Mouse (Mus musculus): ENCODE measurements around the gene Fam189b. TPM values are rescaled to one million over a fixed set of nuclear protein-coding genes. Genes with fewer than 3 reads are reported as not detected.

Fam189b gene
- total and polyA plus RNA-seq, 3 experiments, result 1.1 to 8.4 (median 2.2) TPM

DNA sequence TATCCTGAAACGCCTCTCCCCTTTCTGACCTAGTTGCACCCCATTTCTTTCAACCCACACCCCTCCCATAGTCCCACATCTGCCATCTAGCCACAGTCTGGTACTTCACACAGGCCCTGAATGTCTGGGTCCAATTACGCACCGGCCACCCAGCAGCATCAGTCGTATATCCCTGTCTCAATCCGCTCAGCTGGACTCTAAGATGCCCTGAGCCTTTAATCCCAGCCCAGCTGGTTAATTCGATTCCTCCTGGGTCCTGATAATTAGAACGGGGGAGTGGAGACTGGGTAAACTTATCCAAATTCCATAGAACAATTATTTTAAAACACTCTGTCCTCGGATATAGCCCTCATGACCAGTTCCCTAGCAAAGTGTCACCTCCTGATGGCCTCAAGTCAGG, 37.4 kb upstream of the Fam189b start:
- peaks cover 0 to 33% of the 10 kb centered on the region in 2 experiments for H3K36me3 ChIP-seq (replicated peaks in 1 of 2; ENCODE audit: control insufficient read depth in 1 of 2, insufficient read depth in 1 of 2, low read length in 1 of 2)
- in situ Hi-C loops (cut with MboI; ENCODE audit: low pct_ligation_motif_present, low pct_unique_long_range_greater_than_20kb, low sequenced_read_pairs), result no loop called here

DNA sequence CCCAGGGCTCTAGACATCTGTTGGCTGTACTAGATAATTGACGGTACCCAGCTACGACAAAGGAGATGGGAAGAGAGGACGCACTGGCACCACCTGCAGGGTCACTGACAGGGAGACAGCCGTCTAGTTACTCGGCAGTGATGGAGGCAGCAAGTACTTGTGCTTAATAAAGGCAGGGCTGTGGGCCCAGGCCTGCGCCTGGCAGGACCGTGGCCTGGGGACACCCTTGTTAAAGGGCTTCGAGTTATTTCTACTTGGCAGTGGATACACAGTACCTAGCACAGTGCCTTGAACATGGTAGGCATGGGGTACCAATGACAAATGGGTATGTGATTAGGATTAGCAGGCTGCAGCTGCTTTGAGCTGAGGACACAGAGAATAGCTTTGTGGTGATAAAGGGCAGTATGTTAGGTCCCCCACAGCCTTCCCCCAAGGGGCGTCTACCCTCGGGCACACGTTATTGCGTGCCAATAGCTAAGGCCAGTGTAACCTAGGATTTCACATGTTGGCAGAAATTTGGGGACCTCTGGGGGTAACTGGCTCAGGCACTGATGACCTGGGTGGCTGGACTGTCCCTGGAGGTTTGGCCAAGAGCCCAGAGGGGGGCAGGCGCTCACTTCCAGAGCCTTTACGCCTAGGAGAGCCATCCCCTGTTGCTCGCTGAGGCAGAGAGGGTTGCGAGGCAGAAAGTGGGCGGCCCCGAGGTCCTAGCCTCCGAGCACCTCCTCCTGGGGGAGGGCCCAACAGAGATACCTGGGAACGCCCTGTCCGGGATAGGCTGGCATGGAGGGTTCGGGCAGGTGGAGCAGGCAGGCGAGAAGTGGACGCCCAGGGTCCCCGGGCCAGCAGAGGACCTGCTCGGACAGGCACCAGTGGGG, 35.6 kb upstream of the Fam189b start:
- Histone ChIP-seq H3K36me3 (replicated peaks in 1 of 2; ENCODE audit: control insufficient read depth in 1 of 2, insufficient read depth in 1 of 2, low read length in 1 of 2) (peaks cover 0 to 46% of the 10 kb centered on the region in 2 experiments), H3K79me2 (replicated peaks; ENCODE audit: control insufficient read depth, extremely low read depth, insufficient read depth, poor library complexity, severe bottlenecking) (no peaks in the 10 kb centered on the region), H3K27ac (ENCODE audit: insufficient read depth, low read depth) (no peak overlapping the region), H3K4me2 (ENCODE audit: insufficient read depth, low read depth, poor library complexity, severe bottlenecking) (no peak overlapping the region), H3K4me1 (ENCODE audit: control insufficient read depth in 1 of 2, insufficient read depth in 2 of 2) (no peaks in the 10 kb centered on the region), H3K9ac (ENCODE audit: insufficient read depth, low read depth) (no peak overlapping the region), H3K4me3 (replicated peaks in 1 of 3; ENCODE audit: low read depth in 2 of 3, low read length in 2 of 3, poor library complexity in 1 of 3) (no peak overlapping the region), H3K9me3 (replicated peaks; ENCODE audit: low read length) (no peaks in the 10 kb centered on the region), H3K27me3 (replicated peaks) (no peaks in the 10 kb centered on the region)
- DNase-seq (ENCODE audit: extremely low read depth), result no peak
- TF ChIP-seq POLR2A (IDR thresholded peaks at IDR 0.05; ENCODE audit: low read depth, low read length) (no peak), GABPA (IDR thresholded peaks at IDR 0.05; ENCODE audit: insufficient replicate concordance, low read depth, low read length) (no peak), SIN3A (IDR thresholded peaks at IDR 0.05; ENCODE audit: low read length) (no peak), CTCF (conservative IDR thresholded peaks at IDR 0.05 in 1 of 2, IDR thresholded peaks at IDR 0.05 in 1 of 2; ENCODE audit: low read depth in 2 of 2, low read length in 2 of 2) (no peak)
- in situ Hi-C loops (cut with MboI; ENCODE audit: low pct_ligation_motif_present, low pct_unique_long_range_greater_than_20kb, low sequenced_read_pairs) (no loop called here), dilution Hi-C loops (cut with MboI; ENCODE audit: extremely low pct_ligation_motif_present, extremely low pct_unique_long_range_greater_than_20kb, low sequenced_read_pairs) (no loop called here)

More for the DNA sequence above, 37.4 kb upstream of the Fam189b start:
- TF ChIP-seq HCFC1 (IDR thresholded peaks at IDR 0.05; ENCODE audit: low read depth, low read length) (no peak), KAT2A (IDR thresholded peaks at IDR 0.05; ENCODE audit: insufficient replicate concordance, low read length) (no peak), MEF2A (IDR thresholded peaks at IDR 0.05; ENCODE audit: borderline replicate concordance, low read depth, low read length) (no peak), MAFK (IDR thresholded peaks at IDR 0.05; ENCODE audit: insufficient replicate concordance, low read length) (no peak), ZNF384 (IDR thresholded peaks at IDR 0.05; ENCODE audit: low read depth, low read length) (no peak), NRF1 (IDR thresholded peaks at IDR 0.05; ENCODE audit: low read depth, low read length) (no peak), ZKSCAN1 (IDR thresholded peaks at IDR 0.05; ENCODE audit: borderline replicate concordance, low read depth, low read length) (no peak)
- Histone ChIP-seq H3K9me3 (replicated peaks; ENCODE audit: low read length) (no peaks in the 10 kb centered on the region), H3K9ac (ENCODE audit: insufficient read depth, low read depth) (no peak overlapping the region), H3K4me3 (replicated peaks in 1 of 3; ENCODE audit: low read depth in 2 of 3, low read length in 2 of 3, poor library complexity in 1 of 3) (no peak overlapping the region), H3K27me3 (replicated peaks) (no peaks in the 10 kb centered on the region), H3K4me1 (ENCODE audit: control insufficient read depth in 1 of 2, insufficient read depth in 2 of 2) (no peaks in the 10 kb centered on the region), H3K79me2 (replicated peaks; ENCODE audit: control insufficient read depth, extremely low read depth, insufficient read depth, poor library complexity, severe bottlenecking) (no peaks in the 10 kb centered on the region), H3K27ac (ENCODE audit: insufficient read depth, low read depth) (no peak overlapping the region), H3K4me2 (ENCODE audit: insufficient read depth, low read depth, poor library complexity, severe bottlenecking) (no peak overlapping the region)
- dilution Hi-C loops (cut with MboI; ENCODE audit: extremely low pct_ligation_motif_present, extremely low pct_unique_long_range_greater_than_20kb, low sequenced_read_pairs), result no loop called here
- DNase-seq (ENCODE audit: extremely low read depth), result no peak

DNA sequence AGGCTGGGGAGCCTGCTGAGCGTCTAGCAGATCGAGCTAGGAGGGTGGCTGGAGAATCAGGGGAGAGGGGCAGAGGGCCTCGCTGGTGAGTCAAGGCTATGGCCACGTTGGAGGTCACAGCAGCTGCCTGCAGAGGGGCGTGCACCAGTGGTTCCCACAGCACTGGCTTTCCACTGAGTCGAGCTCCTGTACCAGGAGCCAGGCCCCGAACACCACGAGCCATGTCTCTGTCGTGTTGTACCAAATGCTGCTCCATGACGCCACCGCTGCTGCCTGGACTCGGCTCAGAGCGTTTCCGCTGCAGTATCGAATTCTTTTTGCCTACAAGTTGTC, 35.0 kb upstream of the Fam189b start:
- H3K79me2 ChIP-seq (replicated peaks; ENCODE audit: control insufficient read depth, extremely low read depth, insufficient read depth, poor library complexity, severe bottlenecking), result no peaks in the 10 kb centered on the region
- dilution Hi-C loops (cut with MboI; ENCODE audit: extremely low pct_ligation_motif_present, extremely low pct_unique_long_range_greater_than_20kb, low sequenced_read_pairs), result no loop called here
- DNase-seq (ENCODE audit: extremely low read depth), result no peak

More for the DNA sequence above, 35.0 kb upstream of the Fam189b start:
- TF ChIP-seq MXI1 (IDR thresholded peaks at IDR 0.05; ENCODE audit: low read depth, low read length), result no peak
- no peak for TF ChIP-seq BHLHE40 (IDR thresholded peaks at IDR 0.05; ENCODE audit: low read depth, low read length)
- no peak for TF ChIP-seq GABPA (IDR thresholded peaks at IDR 0.05; ENCODE audit: insufficient replicate concordance, low read depth, low read length)
- no peak for TF ChIP-seq MAZ (IDR thresholded peaks at IDR 0.05; ENCODE audit: low read depth, low read length)
- no peak for TF ChIP-seq MAFK (IDR thresholded peaks at IDR 0.05; ENCODE audit: insufficient replicate concordance, low read length)
- no peak for TF ChIP-seq ZC3H11A (IDR thresholded peaks at IDR 0.05; ENCODE audit: low read depth, low read length)
- no peak for TF ChIP-seq IRF4 (IDR thresholded peaks at IDR 0.05; ENCODE audit: low read depth, low read length)
- TF ChIP-seq POLR2AphosphoS2 (IDR thresholded peaks at IDR 0.05; ENCODE audit: low read depth, low read length), result no peak
- TF ChIP-seq HCFC1 (IDR thresholded peaks at IDR 0.05; ENCODE audit: low read depth, low read length), result no peak
- no peak for TF ChIP-seq TBP (conservative IDR thresholded peaks at IDR 0.05; ENCODE audit: low read depth, low read length)
- TF ChIP-seq SIN3A (IDR thresholded peaks at IDR 0.05; ENCODE audit: low read length), result no peak
- no peak for TF ChIP-seq ZMIZ1 (IDR thresholded peaks at IDR 0.05; ENCODE audit: low read depth, low read length)
- TF ChIP-seq JUND (conservative IDR thresholded peaks at IDR 0.05; ENCODE audit: low read depth, low read length), result no peak
- TF ChIP-seq KAT2A (IDR thresholded peaks at IDR 0.05; ENCODE audit: insufficient replicate concordance, low read length), result no peak
- TF ChIP-seq TCF12 (IDR thresholded peaks at IDR 0.05; ENCODE audit: low read depth, low read length), result no peak
- Histone ChIP-seq H3K27ac (ENCODE audit: insufficient read depth, low read depth) (no peak overlapping the region), H3K4me1 (ENCODE audit: control insufficient read depth in 1 of 2, insufficient read depth in 2 of 2) (no peaks in the 10 kb centered on the region), H3K9me3 (replicated peaks; ENCODE audit: low read length) (no peaks in the 10 kb centered on the region), H3K27me3 (replicated peaks) (no peaks in the 10 kb centered on the region), H3K9ac (ENCODE audit: insufficient read depth, low read depth) (no peak overlapping the region), H3K4me2 (ENCODE audit: insufficient read depth, low read depth, poor library complexity, severe bottlenecking) (no peak overlapping the region), H3K36me3 (replicated peaks in 1 of 2; ENCODE audit: control insufficient read depth in 1 of 2, insufficient read depth in 1 of 2, low read length in 1 of 2) (peaks cover 0 to 52% of the 10 kb centered on the region in 2 experiments), H3K4me3 (replicated peaks in 1 of 3; ENCODE audit: low read depth in 2 of 3, low read length in 2 of 3, poor library complexity in 1 of 3) (no peak overlapping the region)
- in situ Hi-C loops (cut with MboI; ENCODE audit: low pct_ligation_motif_present, low pct_unique_long_range_greater_than_20kb, low sequenced_read_pairs), result no loop called here
